Mouse (Mus musculus): ENCODE data around the gene Diaph3. TPM values are rescaled to one million over a fixed set of nuclear protein-coding genes. Genes with fewer than 3 reads are reported as not detected.
A peak's percentile ranks its signal among the peaks of the same experiment; 100 is the strongest.

Diaph3 gene
- polyA plus RNA-seq, 1 experiment from 2014 or later = 15.4 TPM

DNA sequence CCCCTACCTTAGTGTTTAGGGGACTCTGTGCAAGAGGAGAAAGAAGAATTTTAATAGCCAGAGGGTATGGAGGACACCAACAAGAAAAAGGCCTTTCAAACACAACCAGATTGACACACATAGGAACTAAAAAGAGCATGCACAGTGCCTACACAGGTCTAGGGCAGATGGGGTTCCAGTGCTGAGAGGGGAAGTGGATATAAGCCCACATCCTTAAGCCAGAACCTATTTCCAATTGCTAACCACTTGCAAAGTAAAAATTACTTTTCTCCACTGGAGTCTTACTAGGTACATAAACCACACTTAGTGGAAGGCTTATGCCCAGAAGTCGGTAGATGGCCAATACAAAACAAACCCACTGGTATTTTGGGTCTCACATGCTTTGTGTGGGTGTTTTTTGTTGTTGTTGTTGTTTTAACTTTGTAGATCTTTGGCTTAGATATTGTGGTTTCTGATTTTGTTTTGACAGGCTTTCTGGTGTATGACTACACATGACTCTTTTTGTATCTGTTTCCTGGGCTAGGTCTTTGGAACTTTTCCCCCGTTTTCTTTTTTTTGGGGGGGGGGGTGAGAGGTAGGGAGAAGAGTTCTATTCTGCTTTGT is 426.8 kb downstream of the Diaph3 start:
- Histone ChIP-seq H3K4me1 (no peaks in the 10 kb centered on the region), H3K4me3 (replicated peaks) (no peak overlapping the region), H3K27me3 (no peaks in the 10 kb centered on the region), H3K9me3 (no peaks in the 10 kb centered on the region), H3K27ac (no peak overlapping the region), H3K4me2 (no peak overlapping the region), H3K9ac (no peak overlapping the region), H3K36me3 (replicated peaks) (no peaks in the 10 kb centered on the region)
- no peak for ATAC-seq (ENCODE audit: low FRiP score)
- WGBS = 80% methylated on average over 2 of the region's 2 CpGs

DNA sequence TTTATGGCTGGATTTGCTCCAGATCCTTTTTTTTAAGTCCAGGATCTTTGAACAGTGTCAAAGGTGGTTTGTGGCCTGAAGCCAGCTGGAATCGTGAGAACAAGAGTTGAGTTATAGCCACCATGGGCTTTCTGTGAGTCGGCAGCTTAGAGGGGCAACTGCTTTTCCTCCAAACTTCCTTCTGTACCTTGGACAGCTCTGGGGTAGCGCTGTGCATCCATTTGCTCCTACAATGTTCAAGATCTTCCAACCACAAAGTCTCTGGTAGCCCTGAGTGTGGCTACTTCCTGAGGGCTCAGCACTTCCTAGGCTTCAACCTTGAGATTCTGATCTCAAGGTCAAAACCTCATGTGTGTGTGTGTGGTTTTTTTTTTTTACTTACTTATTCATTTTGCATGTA is 437.0 kb downstream of the Diaph3 start:
- no peaks in the 10 kb centered on the region for H3K9me3 ChIP-seq
- no peaks in the 10 kb centered on the region for H3K27me3 ChIP-seq
- H3K27ac ChIP-seq = no peak overlapping the region
- no peaks in the 10 kb centered on the region for H3K4me1 ChIP-seq
- H3K4me2 ChIP-seq = no peak overlapping the region
- no peaks in the 10 kb centered on the region for H3K36me3 ChIP-seq (replicated peaks)
- no peak for ATAC-seq (ENCODE audit: low FRiP score)
- WGBS = 88% methylated on average over 3 of the region's 3 CpGs
- H3K4me3 ChIP-seq (replicated peaks) = no peak overlapping the region
- no peak overlapping the region for H3K9ac ChIP-seq

DNA sequence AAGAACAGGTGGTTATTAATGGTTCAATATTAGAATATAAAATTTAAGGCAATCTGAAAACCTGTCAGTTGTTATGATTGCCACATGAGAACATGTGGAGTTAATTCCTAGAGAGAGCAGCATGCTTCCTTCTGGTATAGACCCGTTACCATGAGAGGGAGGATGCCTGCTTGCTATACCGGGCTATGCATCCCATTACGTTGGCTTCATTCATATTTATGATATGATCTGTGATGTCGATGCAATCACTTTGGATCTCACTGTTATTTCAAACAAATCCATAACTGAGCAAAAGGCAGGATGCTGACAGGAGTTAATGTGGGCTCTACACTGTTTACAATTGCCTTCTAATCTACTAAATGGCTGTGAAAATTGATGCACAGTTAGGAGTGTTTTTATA is 439.9 kb downstream of the Diaph3 start:
- Histone ChIP-seq H3K36me3 (replicated peaks) (no peaks in the 10 kb centered on the region), H3K9me3 (no peaks in the 10 kb centered on the region), H3K27ac (no peak overlapping the region), H3K27me3 (no peaks in the 10 kb centered on the region), H3K4me3 (replicated peaks) (no peak overlapping the region), H3K4me2 (no peak overlapping the region), H3K9ac (no peak overlapping the region), H3K4me1 (no peaks in the 10 kb centered on the region)
- ATAC-seq (ENCODE audit: low FRiP score) = peak; percentile 46; the same call in 1 of the 2 replicates
- 77% methylated on average over 4 of the region's 4 CpGs for WGBS

DNA sequence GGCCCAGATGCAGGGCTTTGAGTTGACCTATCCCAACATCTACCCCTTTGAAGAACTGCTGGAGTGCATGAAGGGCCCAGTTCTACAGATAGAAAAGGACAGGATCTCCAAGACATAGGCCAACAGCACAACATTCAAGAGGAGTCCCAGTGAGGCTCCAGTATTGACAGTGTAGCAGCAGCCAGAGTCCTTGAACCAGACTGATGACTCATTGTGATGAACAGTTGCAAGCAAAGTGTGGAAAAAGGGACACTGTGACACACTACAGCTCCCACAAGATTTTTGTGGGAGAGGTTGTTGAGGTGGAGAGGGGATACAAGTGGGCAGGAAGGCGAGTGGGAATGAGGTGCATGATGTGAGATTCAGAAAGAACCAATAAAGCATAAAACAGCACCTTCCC is 443.1 kb downstream of the Diaph3 start:
- no peak overlapping the region for H3K9ac ChIP-seq
- H3K4me2 ChIP-seq = no peak overlapping the region
- 84% methylated on average over 1 of the region's 1 CpGs for WGBS
- no peak overlapping the region for H3K4me3 ChIP-seq (replicated peaks)
- H3K36me3 ChIP-seq (replicated peaks) = no peaks in the 10 kb centered on the region
- H3K27ac ChIP-seq = no peak overlapping the region
- H3K27me3 ChIP-seq = no peaks in the 10 kb centered on the region
- no peaks in the 10 kb centered on the region for H3K9me3 ChIP-seq
- H3K4me1 ChIP-seq = no peaks in the 10 kb centered on the region
- ATAC-seq (ENCODE audit: low FRiP score) = no peak

DNA sequence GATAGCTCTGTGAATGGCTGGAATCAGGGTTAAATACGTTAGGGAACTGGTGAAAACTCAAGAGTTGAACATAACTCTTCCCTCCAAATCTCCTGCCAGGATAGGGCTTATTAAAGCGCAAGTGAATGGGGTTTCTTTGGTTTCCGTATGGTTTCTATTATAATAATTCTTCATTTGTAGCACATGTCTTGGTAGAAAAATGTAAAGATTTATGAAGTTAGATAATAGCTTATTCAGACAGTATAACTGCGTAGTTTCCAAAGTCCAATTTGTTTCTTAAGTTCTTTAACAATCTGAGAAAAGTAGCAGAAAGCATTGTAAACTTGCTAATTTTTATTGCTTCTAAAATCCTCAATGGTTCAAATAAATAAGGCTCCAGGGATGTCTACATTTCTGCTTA is 448.3 kb downstream of the Diaph3 start:
- WGBS = 88% methylated on average over 4 of the region's 4 CpGs
- Histone ChIP-seq H3K27me3 (no peaks in the 10 kb centered on the region), H3K9ac (no peak overlapping the region), H3K27ac (no peak overlapping the region), H3K36me3 (replicated peaks) (no peaks in the 10 kb centered on the region), H3K4me2 (no peak overlapping the region), H3K9me3 (no peaks in the 10 kb centered on the region), H3K4me1 (no peaks in the 10 kb centered on the region), H3K4me3 (replicated peaks) (no peak overlapping the region)
- no peak for ATAC-seq (ENCODE audit: low FRiP score)

DNA sequence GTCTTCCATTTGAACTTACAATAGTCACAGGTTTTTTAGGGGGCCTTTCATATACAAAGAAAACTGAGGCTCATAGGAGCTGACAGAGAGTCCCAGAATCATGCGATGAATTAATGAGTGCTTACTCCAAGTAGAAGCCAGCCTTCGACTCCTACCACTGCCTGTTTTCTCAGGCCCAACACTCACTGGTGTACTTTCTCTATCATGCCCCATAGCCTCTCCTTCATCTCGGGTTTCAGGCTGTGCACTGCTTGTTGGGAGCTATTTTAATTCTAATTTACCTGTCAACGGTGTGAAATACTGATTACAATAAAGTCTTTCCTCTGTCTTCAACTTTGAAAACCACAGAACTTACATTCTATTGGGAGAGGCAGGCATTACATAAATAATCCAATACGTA is 449.7 kb downstream of the Diaph3 start:
- 68% methylated on average over 5 of the region's 5 CpGs for WGBS

DNA sequence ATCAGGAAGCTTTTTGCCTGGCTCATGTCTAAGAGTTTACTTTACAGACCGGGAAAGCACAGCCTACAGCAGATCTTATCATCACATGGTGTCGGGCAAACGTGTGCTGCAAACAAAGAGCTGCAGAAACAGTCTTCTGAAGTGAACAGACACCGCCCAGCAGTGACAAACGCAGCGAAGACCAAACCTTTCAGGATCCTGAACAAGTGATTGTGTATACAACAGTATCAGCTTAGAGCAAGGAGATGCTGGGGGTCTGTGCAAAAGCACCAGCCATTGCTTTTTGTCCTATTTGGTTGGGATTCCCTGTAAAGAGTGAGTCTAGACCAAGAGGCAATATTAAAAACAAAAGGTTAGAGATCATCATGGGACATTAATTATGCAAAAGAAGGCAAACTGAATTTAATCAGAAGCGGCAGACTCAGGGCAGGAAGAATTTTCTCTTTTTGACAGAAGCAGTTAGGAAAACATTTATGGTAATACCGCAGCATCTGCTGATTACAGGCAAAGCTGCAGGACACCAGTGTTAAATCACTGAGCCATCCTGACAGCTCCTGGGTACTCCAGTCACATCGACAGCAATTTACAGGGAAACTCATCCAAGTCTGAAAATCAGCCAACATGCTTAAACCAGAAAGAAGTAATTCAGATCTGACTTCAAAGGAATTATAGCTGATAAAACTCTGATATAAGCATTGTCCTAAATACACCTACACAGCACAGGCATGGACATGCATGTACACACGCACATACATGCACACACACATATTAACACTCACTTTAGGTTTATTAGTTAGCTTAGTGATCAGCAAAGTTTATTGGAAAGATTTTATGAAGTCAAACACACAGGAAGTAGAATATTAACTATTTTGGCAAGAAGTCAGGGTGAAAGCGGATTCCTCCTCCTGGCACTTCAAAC is 456.2 kb downstream of the Diaph3 start:
- Histone ChIP-seq H3K27ac (no peak overlapping the region), H3K27me3 (no peaks in the 10 kb centered on the region), H3K4me3 (replicated peaks) (no peak overlapping the region), H3K9ac (no peak overlapping the region), H3K9me3 (no peaks in the 10 kb centered on the region), H3K4me2 (no peak overlapping the region), H3K36me3 (replicated peaks) (no peaks in the 10 kb centered on the region), H3K4me1 (peaks cover 6% of the 10 kb centered on the region; the same call in 1 of the 2 replicates)
- WGBS = 62% methylated on average over 11 of the region's 11 CpGs
- peak; percentile 51 for ATAC-seq (ENCODE audit: low FRiP score)

More for the DNA sequence above, 449.7 kb downstream of the Diaph3 start:
- Histone ChIP-seq H3K36me3 (replicated peaks) (no peaks in the 10 kb centered on the region), H3K27ac (no peak overlapping the region), H3K4me3 (replicated peaks) (no peak overlapping the region), H3K27me3 (no peaks in the 10 kb centered on the region), H3K4me2 (no peak overlapping the region), H3K9ac (no peak overlapping the region), H3K4me1 (no peaks in the 10 kb centered on the region), H3K9me3 (no peaks in the 10 kb centered on the region)
- no peak for ATAC-seq (ENCODE audit: low FRiP score)

DNA sequence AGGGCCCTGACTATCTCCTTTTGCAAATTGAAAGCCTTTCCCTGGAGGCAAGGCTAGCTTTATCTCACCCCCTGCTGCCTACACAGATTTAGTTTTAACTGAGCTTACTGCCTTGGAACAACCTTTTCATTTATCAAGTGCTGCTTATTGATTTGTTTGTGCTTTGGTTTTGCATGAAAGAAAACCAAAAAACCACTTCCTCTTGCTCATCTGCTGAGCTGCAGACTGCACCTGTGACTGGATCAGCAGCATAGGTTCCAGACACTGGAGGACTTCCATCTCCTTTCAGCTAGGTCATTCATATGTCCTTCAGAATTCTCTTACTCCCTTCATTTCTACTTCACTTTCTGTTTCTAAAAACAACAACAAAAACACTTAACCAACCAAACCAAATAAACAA is 459.1 kb downstream of the Diaph3 start:
- Histone ChIP-seq H3K27ac (no peak overlapping the region), H3K9me3 (no peaks in the 10 kb centered on the region), H3K4me2 (no peak overlapping the region), H3K9ac (no peak overlapping the region), H3K36me3 (replicated peaks) (no peaks in the 10 kb centered on the region), H3K27me3 (no peaks in the 10 kb centered on the region), H3K4me1 (peaks cover 10% of the 10 kb centered on the region), H3K4me3 (replicated peaks) (no peak overlapping the region)
- no peak for ATAC-seq (ENCODE audit: low FRiP score)

DNA sequence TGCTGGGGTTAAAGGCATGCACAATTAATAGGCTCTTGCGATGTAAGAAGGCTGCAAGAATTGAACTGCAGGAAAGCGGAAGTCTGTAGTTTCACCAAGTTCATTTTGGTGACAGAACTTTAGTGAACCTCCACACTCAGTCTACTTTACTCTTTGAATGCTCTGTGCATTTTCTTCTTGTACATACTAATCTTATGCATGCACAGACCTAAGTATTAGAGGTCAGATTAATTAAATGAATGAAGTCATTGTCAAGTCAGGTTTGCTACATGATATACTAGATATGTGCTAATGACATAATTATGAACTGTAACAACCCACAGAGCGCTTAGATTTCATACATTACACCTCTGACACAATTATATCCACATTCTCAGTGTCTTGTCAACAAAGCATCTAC is 462.0 kb downstream of the Diaph3 start:
- Histone ChIP-seq H3K9ac (no peak overlapping the region), H3K27me3 (no peaks in the 10 kb centered on the region), H3K4me3 (replicated peaks) (no peak overlapping the region), H3K27ac (no peak overlapping the region), H3K36me3 (replicated peaks) (no peaks in the 10 kb centered on the region), H3K4me1 (peaks cover 9% of the 10 kb centered on the region; the same call in 1 of the 2 replicates), H3K4me2 (no peak overlapping the region), H3K9me3 (no peaks in the 10 kb centered on the region)
- 95% methylated on average over 3 of the region's 3 CpGs for WGBS
- no peak for ATAC-seq (ENCODE audit: low FRiP score)

DNA sequence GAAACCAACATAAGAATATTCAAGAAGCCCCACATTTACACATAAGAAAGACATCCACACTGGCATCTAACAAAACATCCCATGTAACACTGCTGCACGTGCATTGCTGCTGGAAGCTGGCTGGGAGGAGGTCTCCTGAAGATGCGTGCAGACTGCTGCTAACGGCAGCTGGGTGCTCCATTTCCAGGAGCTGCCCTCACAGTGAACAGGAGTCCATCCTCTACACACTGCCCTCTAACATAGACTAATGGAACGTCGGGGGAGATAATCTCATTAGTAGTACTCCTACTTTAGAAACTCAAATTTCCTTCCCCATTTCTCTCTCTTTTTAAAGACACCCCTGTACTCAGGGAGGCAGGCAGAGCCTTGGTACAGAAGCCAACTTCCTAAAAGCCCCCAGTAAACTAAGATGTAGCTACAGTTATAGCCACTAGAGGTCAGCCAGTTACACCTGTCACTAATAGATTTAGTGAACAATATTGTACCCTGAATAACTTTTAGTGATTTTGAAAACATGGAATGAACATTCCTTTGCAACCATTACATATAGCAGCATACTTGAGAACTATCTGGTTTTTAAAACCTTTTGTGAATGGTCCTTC is 462.8 kb downstream of the Diaph3 start:
- no peaks in the 10 kb centered on the region for H3K27me3 ChIP-seq
- no peak overlapping the region for H3K4me2 ChIP-seq
- peak; percentile 55; the same call in 1 of the 2 replicates for ATAC-seq (ENCODE audit: low FRiP score)
- H3K9ac ChIP-seq = no peak overlapping the region
- 64% methylated on average over 5 of the region's 5 CpGs for WGBS
- no peaks in the 10 kb centered on the region for H3K36me3 ChIP-seq (replicated peaks)
- no peak overlapping the region for H3K27ac ChIP-seq
- H3K4me3 ChIP-seq (replicated peaks) = no peak overlapping the region
- peaks cover 9% of the 10 kb centered on the region; the same call in 1 of the 2 replicates for H3K4me1 ChIP-seq
- H3K9me3 ChIP-seq = no peaks in the 10 kb centered on the region

DNA sequence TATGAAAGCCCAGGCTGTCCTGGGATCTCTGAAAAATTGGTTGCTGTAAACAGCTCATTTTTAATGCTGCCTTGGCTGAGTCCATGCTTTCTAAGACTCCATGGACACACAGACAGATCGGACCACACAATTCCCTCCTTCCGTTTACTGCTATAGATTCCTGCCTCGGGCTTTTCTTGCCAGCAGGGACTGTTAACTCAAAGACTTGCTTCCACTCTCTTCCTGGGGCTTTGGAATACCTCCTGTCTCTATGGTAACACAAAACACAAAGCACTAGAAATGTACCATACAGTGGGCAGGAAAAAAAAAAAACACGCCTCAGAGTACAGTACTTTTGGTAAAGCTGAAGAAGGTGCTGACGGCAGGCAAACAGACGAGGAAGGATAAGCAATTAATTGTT is 464.0 kb downstream of the Diaph3 start:
- Histone ChIP-seq H3K9ac (no peak overlapping the region), H3K27me3 (no peaks in the 10 kb centered on the region), H3K4me3 (replicated peaks) (no peak overlapping the region), H3K4me2 (no peak overlapping the region), H3K4me1 (peaks cover 9% of the 10 kb centered on the region; the same call in 1 of the 2 replicates), H3K27ac (no peak overlapping the region), H3K36me3 (replicated peaks) (no peaks in the 10 kb centered on the region), H3K9me3 (no peaks in the 10 kb centered on the region)
- no peak for ATAC-seq (ENCODE audit: low FRiP score)
- 33% methylated on average over 6 of the region's 6 CpGs for WGBS

DNA sequence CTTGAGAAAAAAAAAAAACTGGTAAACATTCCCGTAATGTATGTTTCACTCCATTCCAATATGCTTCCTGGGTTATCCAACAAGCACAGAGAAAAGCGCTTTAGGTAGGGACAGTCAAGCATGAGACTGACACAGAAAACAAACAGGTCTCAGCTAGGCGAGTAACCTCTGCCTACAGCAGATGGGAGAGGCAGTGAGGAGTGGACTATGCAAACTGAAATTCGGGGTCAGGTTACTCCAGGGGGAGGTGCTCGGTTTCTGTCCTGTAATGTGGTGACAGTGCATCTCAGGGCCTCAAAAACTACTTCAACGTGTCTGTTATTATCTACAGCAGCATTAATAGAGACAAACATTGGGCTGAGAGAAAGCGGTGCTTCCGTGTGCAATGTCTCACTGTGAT is 465.7 kb downstream of the Diaph3 start:
- H3K27ac ChIP-seq = no peak overlapping the region
- ATAC-seq (ENCODE audit: low FRiP score) = no peak

More for the DNA sequence above, 465.7 kb downstream of the Diaph3 start:
- Histone ChIP-seq H3K9me3 (no peaks in the 10 kb centered on the region), H3K36me3 (replicated peaks) (no peaks in the 10 kb centered on the region), H3K4me2 (no peak overlapping the region), H3K27me3 (no peaks in the 10 kb centered on the region), H3K4me1 (peaks cover 9% of the 10 kb centered on the region; the same call in 1 of the 2 replicates), H3K9ac (no peak overlapping the region), H3K4me3 (replicated peaks) (no peak overlapping the region)
- 74% methylated on average over 8 of the region's 8 CpGs for WGBS
